Mouse (Mus musculus): ENCODE results near the gene Serinc2.

- no peak for TF ChIP-seq CTCF (IDR thresholded peaks at IDR 0.05; ENCODE audit: insufficient read depth, low read length)
- TF ChIP-seq POLR2A (IDR thresholded peaks at IDR 0.05; ENCODE audit: borderline replicate concordance, extremely low read depth, low read depth, low read length), result no peak
These were observed 39.1 kb upstream of the Serinc2 start for GRCm38 (mm10) chr4:130318122-130318521.
